Mouse (Mus musculus): ENCODE measurements around the gene Cep104. TPM values are rescaled to one million over a fixed set of nuclear protein-coding genes. Genes with fewer than 3 reads are reported as not detected.

The Cep104 gene
- 2.4 and 2.8 TPM in 2 replicates for polyA plus RNA-seq (2012; rRNA removed)

GRCm38 (mm10) chr4:153974431-153975291 lies at the start of gene Cep104, which contains the start of gene Dffb:
TSS of gene Cep104 (plus strand) at chr4:153975194.
TSS of gene Dffb (minus strand) at chr4:153975126.

GRCm38 (mm10) chr4:153956569-153957405 lies 18.2 kb upstream of the Cep104 start, which contains the start of gene A430005L14Rik:
TSS of gene A430005L14Rik (plus strand) at chr4:153957237.

GRCm38 (mm10) chr4:154011646-154012089 lies 36.7 kb downstream of the Cep104 start, which contains the start of gene Lrrc47:
TSS of gene Lrrc47 (plus strand) at chr4:154011731.

GRCm38 (mm10) chr4:154025641-154026440 lies 50.8 kb downstream of the Cep104 start, which contains the start of gene Smim1:
TSS of gene Smim1 (minus strand) at chr4:154026230.

GRCm38 (mm10) chr4:154042577-154042976 lies 67.6 kb downstream of the Cep104 start, which contains the start of gene Ccdc27:
TSS of gene Ccdc27 (minus strand) at chr4:154042677.

Other genes starting within 250 kb of the Cep104 start
- 23.8 and 26.8 TPM in 2 replicates for gene A430005L14Rik, start 18.0 kb upstream of the Cep104 start, polyA plus RNA-seq (2012; rRNA removed)
- gene Dffb, start 68 bp upstream of the Cep104 start, polyA plus RNA-seq (2012; rRNA removed): 5.6 and 6.1 TPM in 2 replicates
- gene Lrrc47, start 36.5 kb downstream of the Cep104 start, polyA plus RNA-seq (2012; rRNA removed): 14.4 and 16.9 TPM in 2 replicates
- 87.8 and 114 TPM in 2 replicates for gene Smim1, start 51.0 kb downstream of the Cep104 start, polyA plus RNA-seq (2012; rRNA removed)
- gene Ccdc27, start 67.5 kb downstream of the Cep104 start, polyA plus RNA-seq (2012; rRNA removed): not detected in 2 replicates
- gene Trp73, start 165.0 kb downstream of the Cep104 start, polyA plus RNA-seq (2012; rRNA removed): 0.01 and 0.05 TPM in 2 replicates
- gene Wrap73, start 167.2 kb downstream of the Cep104 start, polyA plus RNA-seq (2012; rRNA removed): 11.9 and 13.9 TPM in 2 replicates
- 46.7 and 50.8 TPM in 2 replicates for gene Tprgl, start 185.5 kb downstream of the Cep104 start, polyA plus RNA-seq (2012; rRNA removed)
- gene Megf6, start 195.5 kb downstream of the Cep104 start, polyA plus RNA-seq (2012; rRNA removed): 1.6 TPM in 2 replicates